8 mouse cellular contexts compared by ENCODE assay signal in genomic region chr3:79842616-79843016, GRCm38 (mm10). TPM values are rescaled to one million over a fixed set of nuclear protein-coding genes. Genes with fewer than 3 reads are reported as not detected.
DNase-seq lines count a peak whose midpoint lies in the region; ATAC-seq and TF ChIP-seq lines count a peak whose summit lies in the region.

No protein-coding gene starts in this region.

- peak overlapping the region; percentile 51 for H3K4me3 ChIP-seq in hindbrain, embryonic 16.5 days (ENCODE audit: low read length)
- peak overlapping the region; percentile 70 for H3K4me3 ChIP-seq in left cerebral cortex, adult 2 months

- WGBS in hindbrain, embryonic 16.5 days, result under 1% methylated on average over 19 of the region's 19 CpGs

- intact Hi-C loops in left cerebral cortex, adult 2 months (cut with DNase I), result no loop called here

- H3K4me2 ChIP-seq in hindbrain, embryonic 16.5 days (ENCODE audit: low read length), result peak overlapping the region; percentile 59

- no peak overlapping the region for H3K27ac ChIP-seq in hindbrain, embryonic 16.5 days (ENCODE audit: low read depth, low read length)
- H3K27ac ChIP-seq in left cerebral cortex, adult 2 months, result peak overlapping the region; percentile 85

- no peaks in the 10 kb centered on the region for H3K36me3 ChIP-seq in hindbrain, embryonic 16.5 days (ENCODE audit: control insufficient read depth, insufficient read depth, low read length)

- DNase-seq in R1 (ENCODE audit: low read depth, low spot score), result peak; percentile 78
- DNase-seq in cerebellum, postnatal 25 days, result peak; percentile 79 to 80
- DNase-seq in frontal cortex, postnatal 36 days (ENCODE audit: low spot score in 2 of 2), result peak; percentile 75 to 82
- DNase-seq in left cerebral cortex, adult 2 months (ENCODE audit: extremely low spot score in 1 of 2, low spot score in 2 of 2), result peak; percentile 64 to 67
- peak; percentile 61 to 82 for DNase-seq in right cerebral cortex, adult 2 months (ENCODE audit: low spot score in 2 of 2)
- peak; percentile 72 for DNase-seq in urinary bladder, postnatal 14 days (ENCODE audit: low spot score)

- H3K4me1 ChIP-seq in hindbrain, embryonic 16.5 days (ENCODE audit: control insufficient read depth, insufficient read depth, low read depth, low read length), result 0 out of 2 replicates have a peak, but pooled peaks cover 3% of the 10 kb centered on the region

- H3K9me3 ChIP-seq in hindbrain, embryonic 16.5 days (ENCODE audit: control insufficient read depth, low read length), result no peaks in the 10 kb centered on the region

- no peak for TF ChIP-seq CTCF in left cerebral cortex, adult 2 months (IDR thresholded peaks at IDR 0.05)

- H3K9ac ChIP-seq in hindbrain, embryonic 16.5 days (ENCODE audit: low read depth, low read length), result peak overlapping the region; percentile 65

- ATAC-seq in hindbrain, embryonic 16.5 days, result peak; percentile 89
- ATAC-seq in megakaryocyte, adult 5-6 weeks (ENCODE audit: poor library complexity, severe bottlenecking), result peak; percentile 87

- H3K27me3 ChIP-seq in hindbrain, embryonic 16.5 days (replicated peaks; ENCODE audit: control insufficient read depth, insufficient read depth, low read length), result no peaks in the 10 kb centered on the region

RNA-seq across cellular contexts. Expression of gene Tmem144, which starts 10.0 kb away (rescaled TPM):
- polyA plus RNA-seq in hindbrain, embryonic 16.5 days (2015; fragmentation: Nextera tagmentation; extraction: Ambion mirVana), result 2.2 and 2.3 TPM in 2 replicates
- total RNA-seq in left cerebral cortex, adult 2 months (2021), result 10 to 100 TPM; 10.5 to 12.0 TPM
- 1.9 and 2.7 TPM in 2 replicates for total RNA-seq in megakaryocyte, adult 5-6 weeks (2015)
- 1.2 and 1.5 TPM in 2 replicates for total RNA-seq in megakaryocyte, adult 5-6 weeks (2017)

RNA-seq across cellular contexts. Expression of gene Fam198b, which starts 41.7 kb away (rescaled TPM):
- 2.7 and 4.4 TPM in 2 replicates for polyA plus RNA-seq in hindbrain, embryonic 16.5 days (2015; fragmentation: Nextera tagmentation; extraction: Ambion mirVana)
- total RNA-seq in left cerebral cortex, adult 2 months (2021), result 1 to 10 TPM; 7.3 to 8.5 TPM
- total RNA-seq in megakaryocyte, adult 5-6 weeks (2015), result 0.40 and 0.55 TPM in 2 replicates
- 0.73 and 1.0 TPM in 2 replicates for total RNA-seq in megakaryocyte, adult 5-6 weeks (2017)

Comparison
In these comparisons a context has a peak if more than half of its experiments do, and no peak if none do; other contexts are left out.
1. RNA of gene Fam198b, which starts 41.7 kb away (total RNA-seq): 7.3 to 8.5 TPM in left cerebral cortex, adult 2 months; 0.40 to 1.0 TPM in megakaryocyte, adult 5-6 weeks; every median in the first group is over 4 times any median in the second.
2. Peak in every context shown above with its lines, with median percentiles within 50 percentile points of each other: DNase-seq.